Mouse (Mus musculus) liver, embryonic 14.5 days (tissue): ENCODE data around the gene Kcnk2. TPM values are rescaled to one million over a fixed set of nuclear protein-coding genes. Genes with fewer than 3 reads are reported as not detected.

Experiments used
- ATAC-seq: fragments of 200-750 bp; cut with Nextera tagmentation; 2 replicates; pipeline ENCODE4 v1.8.0; 2017; ENCODE audit warnings: moderate number of reproducible peaks, mild to moderate bottlenecking, moderate library complexity; ENCODE audit not compliant: insufficient read depth
- DNase-seq, 3 experiments: peaks; one replicate each; pipeline ENCODE4 v3.0.0-alpha.2; 2012 to 2013; ENCODE audit warnings: low read depth in 3 of 3, low spot score in 3 of 3
- H3K27ac ChIP-seq: fragments of 300-500 bp; sonication (generic); 2 replicates; pipeline ENCODE4 v1.5.1; 2014; ENCODE audit warnings: moderate library complexity, mild to moderate bottlenecking, control low read depth, inconsistent platforms
- H3K27me3 ChIP-seq: fragments of 300-500 bp; sonication (generic); 2 replicates; pipeline ENCODE4 v1.6.1; 2014; ENCODE audit warnings: mild to moderate bottlenecking, low read length, moderate library complexity; ENCODE audit not compliant: control insufficient read depth, insufficient read depth
- H3K36me3 ChIP-seq: fragments of 300-500 bp; sonication (generic); replicated peaks from 2 replicates; pipeline ENCODE4 v1.6.1; 2014; ENCODE audit warnings: low read depth; ENCODE audit not compliant: control insufficient read depth, insufficient read depth
- H3K4me1 ChIP-seq, 2 experiments: fragments of 200-500 bp in 1 of 2; fragments of 300-500 bp in 1 of 2; sonication (generic) in 1 of 2; replicated peaks; 2 replicates each; pipeline ENCODE4 v1.6.1; 2012 to 2014; ENCODE audit warnings: antibody characterized with exemption in 1 of 2, inconsistent platforms in 1 of 2, low read length in 1 of 2; ENCODE audit not compliant: control insufficient read depth in 2 of 2, insufficient read depth in 2 of 2
- H3K4me2 ChIP-seq: fragments of 300-500 bp; sonication (generic); 2 replicates; pipeline ENCODE4 v1.6.1; 2014; ENCODE audit warnings: low read depth, mild to moderate bottlenecking, control low read depth, moderate library complexity
- H3K4me3 ChIP-seq, 2 experiments: fragments of 200-500 bp in 1 of 2; fragments of 300-500 bp in 1 of 2; sonication (generic) in 1 of 2; 2 replicates each; pipeline ENCODE4 v1.5.1; 2012 to 2014; ENCODE audit warnings: low read depth in 2 of 2, low read length in 2 of 2, mild to moderate bottlenecking in 2 of 2, control low read depth in 1 of 2, inconsistent platforms in 1 of 2, moderate library complexity in 1 of 2; ENCODE audit not compliant: insufficient read depth in 1 of 2
- H3K9ac ChIP-seq: fragments of 300-500 bp; sonication (generic); replicated peaks from 2 replicates; pipeline ENCODE4 v1.6.1; 2014; ENCODE audit warnings: mild to moderate bottlenecking, control low read depth, moderate library complexity
- H3K9me3 ChIP-seq: fragments of 300-500 bp; sonication (generic); 2 replicates; pipeline ENCODE4 v1.6.1; 2016; ENCODE audit warnings: low read length, mixed read lengths; ENCODE audit not compliant: control insufficient read depth
- CTCF ChIP-seq: IDR thresholded peaks from 2 replicates; pipeline ENCODE4 v1.5.1; 2016; ENCODE audit warnings: antibody characterized with exemption, low read depth, control low read depth
- EP300 ChIP-seq: IDR thresholded peaks from 2 replicates; pipeline ENCODE4 v1.6.1; 2016; ENCODE audit warnings: antibody characterized with exemption, low read depth
- WGBS: fragments of 180-500 bp; shearing (Covaris S2); extraction: QIAGEN DNeasy Blood & Tissue Kit; methylation state at CpG from one replicate; pipeline ENCODE4 v1.1.7; 2014; ENCODE audit not compliant: insufficient replicate concordance; 5-methylcytosine and 5-hydroxymethylcytosine counted together
- polyA plus RNA-seq, 2 experiments: library from polyadenylated mRNA; depleted of rRNA in 1 of 2; stranded (reverse) in 1 of 2; unstranded in 1 of 2; fragments of >200 nt; fragmentation: Nextera tagmentation in 1 of 2; extraction: Ambion mirVana in 1 of 2; gene quantifications; 2 replicates each; pipeline versions ENCODE4 v1.2.1 to v1.2.3; 2012 to 2014

Gene Kcnk2
- polyA plus RNA-seq (2012; rRNA removed) (0.01 and 0.02 TPM in 2 replicates), polyA plus RNA-seq (2014; fragmentation: Nextera tagmentation; extraction: Ambion mirVana) (0.06 TPM in 1 of 2 replicates, not detected in the other)

GRCm38 (mm10) chr1:189402223-189402943 lies at the start of gene Kcnk2:
Gene Kcnk2, minus strand, starts transcription at chr1:189402273.
- no peak for DNase-seq
- no peak for ATAC-seq
- Histone ChIP-seq H3K4me1 (no peaks in the 10 kb centered on the region), H3K27me3 (no peaks in the 10 kb centered on the region), H3K4me3 (no peak within 1 kb of the TSS), H3K36me3 (no peaks in the 10 kb centered on the region), H3K27ac (no peak within 1 kb of the TSS), H3K9ac (no peak within 1 kb of the TSS), H3K9me3 (no peaks in the 10 kb centered on the region), H3K4me2 (no peak within 1 kb of the TSS)
- WGBS, result 48% methylated on average over 14 of the region's 14 CpGs
- TF ChIP-seq EP300 (no peak), CTCF (no peak)

GRCm38 (mm10) chr1:189440741-189441140 lies 38.7 kb upstream of the Kcnk2 start:
- Histone ChIP-seq H3K27me3 (no peaks in the 10 kb centered on the region), H3K9ac (no peak overlapping the region), H3K4me2 (no peak overlapping the region), H3K36me3 (no peaks in the 10 kb centered on the region), H3K4me1 (no peaks in the 10 kb centered on the region), H3K9me3 (no peaks in the 10 kb centered on the region), H3K4me3 (no peak overlapping the region), H3K27ac (no peak overlapping the region)
- TF ChIP-seq CTCF (no peak), EP300 (no peak)
- WGBS, result 68% methylated on average over 9 of the region's 9 CpGs
- ATAC-seq, result no peak
- DNase-seq, result no peak

- no peak overlapping the region for H3K27ac ChIP-seq
- WGBS, result 53% methylated on average over 5 of the region's 5 CpGs
- no peaks in the 10 kb centered on the region for H3K9me3 ChIP-seq
- H3K4me3 ChIP-seq, result no peak overlapping the region
- no peak overlapping the region for H3K4me2 ChIP-seq
- no peak for TF ChIP-seq EP300
- no peak for TF ChIP-seq CTCF
- H3K36me3 ChIP-seq, result no peaks in the 10 kb centered on the region
- DNase-seq (no peak), ATAC-seq (no peak)
- no peaks in the 10 kb centered on the region for H3K27me3 ChIP-seq
- H3K9ac ChIP-seq, result no peak overlapping the region
- H3K4me1 ChIP-seq, result no peaks in the 10 kb centered on the region
Measured at GRCm38 (mm10) chr1:189437126-189437525, 35.1 kb upstream of the Kcnk2 start.

- no peaks in the 10 kb centered on the region for H3K9me3 ChIP-seq
- H3K4me2 ChIP-seq, result no peak overlapping the region
- TF ChIP-seq EP300 (no peak), CTCF (no peak)
- H3K27ac ChIP-seq, result no peak overlapping the region
- no peaks in the 10 kb centered on the region for H3K36me3 ChIP-seq
- DNase-seq, result no peak
- H3K4me1 ChIP-seq, result no peaks in the 10 kb centered on the region
- no peaks in the 10 kb centered on the region for H3K27me3 ChIP-seq
- H3K4me3 ChIP-seq, result no peak overlapping the region
- no peak for ATAC-seq
- WGBS, result 78% methylated on average over 10 of the region's 10 CpGs
- H3K9ac ChIP-seq, result no peak overlapping the region
Measured at GRCm38 (mm10) chr1:189435452-189435851, 33.4 kb upstream of the Kcnk2 start.

GRCm38 (mm10) chr1:189431479-189431878 lies 29.4 kb upstream of the Kcnk2 start:
- Histone ChIP-seq H3K9ac (no peak overlapping the region), H3K4me1 (no peaks in the 10 kb centered on the region), H3K36me3 (no peaks in the 10 kb centered on the region), H3K4me3 (no peak overlapping the region), H3K9me3 (no peaks in the 10 kb centered on the region), H3K27ac (no peak overlapping the region), H3K27me3 (no peaks in the 10 kb centered on the region), H3K4me2 (no peak overlapping the region)
- WGBS, result 48% methylated on average over 5 of the region's 5 CpGs
- ATAC-seq, result no peak
- TF ChIP-seq EP300 (no peak), CTCF (no peak)
- DNase-seq, result no peak
